Mouse (Mus musculus) ES-Bruce4 (cell line): Measurements from ENCODE around the gene Pygm. TPM values are rescaled to one million over a fixed set of nuclear protein-coding genes. Genes with fewer than 3 reads are reported as not detected.

Source experiments
- H3K27ac ChIP-seq: 2 replicates; pipeline ENCODE4 v1.5.1; 2012; ENCODE audit warnings: low read length, inconsistent platforms; ENCODE audit not compliant: insufficient read depth
- H3K27me3 ChIP-seq: 2 replicates; pipeline ENCODE4 v1.6.1; 2012; ENCODE audit warnings: mild to moderate bottlenecking, low read length, inconsistent platforms; ENCODE audit not compliant: control insufficient read depth, poor library complexity, insufficient read depth, severe bottlenecking
- H3K36me3 ChIP-seq: 2 replicates; pipeline ENCODE4 v1.6.1; 2012; ENCODE audit warnings: inconsistent platforms, mild to moderate bottlenecking, low read length, moderate library complexity; ENCODE audit not compliant: control insufficient read depth, poor library complexity, insufficient read depth, severe bottlenecking
- H3K4me1 ChIP-seq: one replicate; pipeline ENCODE4 v1.8.1; 2011; ENCODE audit warnings: low read length; ENCODE audit not compliant: control insufficient read depth, insufficient read depth
- H3K4me3 ChIP-seq: 2 replicates; pipeline ENCODE4 v1.5.1; 2011; ENCODE audit warnings: low read depth, mild to moderate bottlenecking, low read length
- H3K9ac ChIP-seq: 2 replicates; pipeline ENCODE4 v1.6.1; 2012; ENCODE audit warnings: low read depth, mild to moderate bottlenecking, inconsistent platforms; ENCODE audit not compliant: poor library complexity, severe bottlenecking
- H3K9me3 ChIP-seq: replicated peaks from 2 replicates; pipeline ENCODE4 v1.6.1; 2012; ENCODE audit warnings: mild to moderate bottlenecking, low read length, inconsistent platforms; ENCODE audit not compliant: control insufficient read depth, poor library complexity, insufficient read depth, severe bottlenecking
- CTCF ChIP-seq: IDR thresholded peaks from one replicate; pipeline ENCODE4 v1.8.1; 2011; ENCODE audit warnings: low read depth, low read length
- EP300 ChIP-seq: IDR thresholded peaks from 2 replicates; pipeline ENCODE4 v1.6.1; 2011; ENCODE audit warnings: low read depth, low read length; ENCODE audit not compliant: insufficient read depth
- POLR2A ChIP-seq: IDR thresholded peaks from one replicate; pipeline ENCODE4 v1.8.1; 2011; ENCODE audit warnings: low read length; ENCODE audit not compliant: insufficient read depth
- polyA plus RNA-seq: library from polyadenylated mRNA; stranded (reverse); fragments of >200 nt; gene quantifications from 2 replicates; pipeline ENCODE4 v1.2.4, GENCODE M21; 2011; ENCODE audit warnings: low read depth; ENCODE audit not compliant: missing spikeins, insufficient read depth, insufficient read length

The Pygm gene
- polyA plus RNA-seq, 1 experiment, result 4.1 TPM

DNA sequence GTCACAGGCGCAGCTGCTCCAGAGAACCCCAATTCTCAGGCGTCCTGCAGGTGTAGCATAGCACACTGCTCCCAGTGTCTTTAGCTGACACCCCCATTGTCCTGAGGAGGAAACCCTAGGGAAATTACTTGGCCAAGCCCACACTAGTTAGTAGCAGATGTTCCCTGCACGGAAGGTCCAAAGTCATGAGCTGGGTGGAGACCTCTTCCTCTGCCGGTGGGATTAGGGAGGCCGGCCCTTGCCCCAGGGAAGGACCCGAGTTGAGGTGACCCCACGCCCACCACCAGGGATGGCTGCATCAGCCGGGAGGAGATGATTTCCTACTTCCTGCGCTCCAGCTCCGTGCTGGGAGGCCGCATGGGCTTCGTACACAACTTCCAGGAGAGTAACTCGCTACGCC, 28.6 kb downstream of the Pygm start:
- H3K4me1 ChIP-seq, result peaks cover 10% of the 10 kb centered on the region
- H3K9ac ChIP-seq, result peak overlapping the region; percentile 9; the same call in 1 of the 2 replicates
- peak overlapping the region; percentile 7; the same call in 1 of the 2 replicates for H3K27ac ChIP-seq
- H3K9me3 ChIP-seq, result no peaks in the 10 kb centered on the region
- H3K4me3 ChIP-seq, result peak overlapping the region; percentile 46
- H3K36me3 ChIP-seq, result no peaks in the 10 kb centered on the region
- H3K27me3 ChIP-seq, result no peaks in the 10 kb centered on the region
- TF ChIP-seq CTCF (no peak), EP300 (peak; percentile 62)

DNA sequence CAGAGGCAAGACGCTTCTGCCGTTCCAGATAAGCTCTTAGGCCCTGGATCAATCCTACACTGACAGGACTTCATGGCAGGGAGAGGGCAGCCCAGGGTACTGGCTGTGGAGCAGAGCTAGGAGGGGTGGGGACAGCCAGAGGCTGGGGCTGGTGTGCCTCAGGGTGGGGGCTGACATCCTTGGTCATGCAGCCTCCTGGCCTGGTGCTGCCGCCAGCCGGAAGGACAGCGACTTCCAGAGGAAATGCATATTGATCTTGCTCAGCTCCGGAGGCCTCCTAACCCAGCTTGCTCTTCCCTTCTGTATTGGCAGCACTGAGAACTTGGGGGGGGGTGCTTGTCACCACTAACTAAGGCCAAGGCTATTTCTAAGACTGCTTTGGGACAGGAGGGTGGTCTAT, 31.3 kb downstream of the Pygm start:
- no peaks in the 10 kb centered on the region for H3K36me3 ChIP-seq
- H3K27ac ChIP-seq, result peak overlapping the region; percentile 22
- H3K9me3 ChIP-seq, result no peaks in the 10 kb centered on the region
- peak; percentile 5 for TF ChIP-seq CTCF
- TF ChIP-seq EP300, result no peak
- no peak for TF ChIP-seq POLR2A
- H3K9ac ChIP-seq, result no peak overlapping the region
- peaks cover 8% of the 10 kb centered on the region for H3K4me1 ChIP-seq
- no peaks in the 10 kb centered on the region for H3K27me3 ChIP-seq
- H3K4me3 ChIP-seq, result no peak overlapping the region

DNA sequence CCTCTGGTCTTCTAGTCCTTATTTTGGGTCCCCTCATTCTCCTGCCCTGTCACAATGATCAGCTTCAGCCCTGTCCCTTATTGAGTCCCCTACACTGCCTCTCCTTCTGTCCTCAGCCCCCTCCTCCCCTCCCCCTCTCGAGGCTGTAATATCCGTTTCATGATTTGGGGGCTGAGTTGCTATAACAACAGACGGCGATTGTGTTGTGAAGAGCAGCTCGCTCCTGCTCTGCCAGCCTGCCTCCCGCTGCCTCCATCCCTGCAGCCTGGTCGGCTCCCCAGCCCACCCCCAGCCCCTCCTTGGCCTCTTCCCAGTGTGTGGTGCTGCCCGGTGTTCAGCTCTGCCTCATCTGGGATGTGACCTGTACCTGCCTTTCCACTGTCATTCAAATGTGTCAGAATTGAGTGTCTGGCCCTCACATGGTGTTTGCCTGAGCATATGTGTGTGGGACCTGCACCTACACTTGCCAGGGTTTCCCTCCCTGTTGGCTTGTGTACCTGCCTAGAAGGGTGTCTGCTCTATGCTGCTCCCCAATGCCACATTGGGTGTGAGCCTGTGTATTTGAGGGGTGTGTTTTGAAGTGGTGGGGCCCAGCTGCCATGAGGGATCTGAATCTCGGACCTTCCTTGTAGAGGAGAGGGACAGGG, 32.0 kb downstream of the Pygm start:
- no peak for TF ChIP-seq EP300
- no peak for TF ChIP-seq CTCF
- no peak for TF ChIP-seq POLR2A
- H3K27ac ChIP-seq, result peak overlapping the region; percentile 52
- H3K4me3 ChIP-seq, result no peak overlapping the region
- H3K27me3 ChIP-seq, result no peaks in the 10 kb centered on the region
- peaks cover 6% of the 10 kb centered on the region for H3K4me1 ChIP-seq
- H3K36me3 ChIP-seq, result no peaks in the 10 kb centered on the region
- H3K9me3 ChIP-seq, result no peaks in the 10 kb centered on the region
- no peak overlapping the region for H3K9ac ChIP-seq

DNA sequence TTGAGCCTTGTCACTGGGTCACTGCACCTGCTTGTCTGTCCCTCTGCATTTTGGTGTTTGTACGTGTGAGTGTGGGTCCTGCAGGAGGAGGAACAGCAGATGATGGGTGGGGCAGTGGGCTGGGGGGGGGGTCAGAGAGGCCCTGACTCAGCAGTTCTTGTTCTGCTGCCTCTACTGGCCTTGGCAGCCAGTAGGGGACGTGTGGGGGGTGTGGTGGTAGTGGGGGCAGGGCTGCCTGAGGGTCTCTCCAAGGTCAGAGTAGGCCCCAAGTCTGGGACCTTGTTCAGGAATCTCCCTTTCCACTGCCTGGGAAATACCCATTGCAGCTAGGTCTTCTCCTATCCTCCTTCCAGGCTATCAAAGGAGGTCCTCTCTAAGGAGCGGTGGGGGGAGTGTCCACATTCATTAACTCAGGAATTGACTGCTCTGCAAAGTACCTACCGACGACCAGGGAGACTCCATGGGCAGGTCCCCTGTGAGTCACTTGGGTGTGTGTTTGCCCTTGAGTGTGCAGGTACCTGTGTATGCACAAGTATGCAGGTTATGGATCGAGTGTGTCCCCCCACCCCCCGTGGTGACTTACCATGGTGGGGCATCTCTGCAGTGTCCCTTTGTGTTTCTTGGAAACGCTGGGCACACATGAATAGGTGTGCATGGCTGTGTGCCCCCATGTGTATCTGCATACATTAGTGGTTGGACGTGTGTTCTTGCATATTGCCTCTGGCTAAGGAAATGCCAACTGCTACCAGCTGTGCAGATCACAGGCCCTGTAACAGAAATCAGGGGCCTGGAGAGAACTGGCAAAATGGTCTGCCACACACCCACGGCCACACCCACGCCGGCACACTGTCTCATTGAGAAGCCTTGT, 32.9 kb downstream of the Pygm start:
- TF ChIP-seq EP300, result peak; percentile 89
- no peak for TF ChIP-seq CTCF
- Histone ChIP-seq H3K27me3 (no peaks in the 10 kb centered on the region), H3K27ac (peak overlapping the region; percentile 52), H3K4me1 (peaks cover 6% of the 10 kb centered on the region), H3K36me3 (no peaks in the 10 kb centered on the region), H3K9me3 (no peaks in the 10 kb centered on the region), H3K9ac (no peak overlapping the region), H3K4me3 (no peak overlapping the region)

DNA sequence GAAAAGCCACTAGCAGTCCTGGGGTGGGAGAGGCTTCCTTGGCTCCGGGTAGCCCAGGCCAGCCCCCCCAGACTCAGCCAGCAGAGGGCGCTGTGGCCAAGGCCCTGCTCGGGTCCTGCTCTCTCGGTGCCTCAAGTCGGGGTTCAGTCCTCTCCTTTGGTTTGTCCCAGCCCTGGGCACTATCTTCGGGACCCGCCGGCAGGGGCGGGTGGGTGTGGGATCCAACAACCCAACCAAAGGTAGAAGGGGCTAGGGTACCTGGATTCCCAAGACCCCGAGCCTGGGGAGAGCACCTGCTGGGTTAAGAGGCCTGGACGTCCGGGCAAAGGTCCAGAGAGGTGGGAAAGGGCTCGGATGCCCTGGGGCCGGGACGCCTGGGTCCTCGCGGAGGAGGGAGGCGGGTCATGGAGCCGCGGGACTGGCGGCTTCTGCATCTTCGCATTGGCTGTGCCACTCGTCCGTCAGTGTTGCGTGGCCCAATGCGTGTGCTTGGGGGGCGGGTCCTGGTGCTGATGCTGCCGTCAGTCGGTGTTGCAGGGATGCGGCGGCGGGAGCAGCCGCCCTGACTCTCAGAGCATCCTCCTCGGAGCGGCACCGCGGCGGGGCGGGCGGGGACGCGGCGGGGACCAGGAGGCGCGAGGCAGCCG, 34.2 kb downstream of the Pygm start, which contains the start of gene Nrxn2:
Nrxn2 (plus strand) TSS at position 499 of the 647 bp plus-strand sequence.
- TF ChIP-seq EP300 (0 out of 2 replicates have a peak, but pooled peaks have one; percentile 4), POLR2A (no peak), CTCF (peak; percentile 82)
- Histone ChIP-seq H3K27me3 (no peaks in the 10 kb centered on the region), H3K4me1 (peaks cover 6% of the 10 kb centered on the region)

More for the DNA sequence above, 34.2 kb downstream of the Pygm start, which contains the start of gene Nrxn2:
- H3K9ac ChIP-seq, result peak within 1 kb of the TSS; percentile 62
- H3K9me3 ChIP-seq, result no peaks in the 10 kb centered on the region
- H3K27ac ChIP-seq, result no peak within 1 kb of the TSS
- no peaks in the 10 kb centered on the region for H3K36me3 ChIP-seq
- H3K4me3 ChIP-seq, result peak within 1 kb of the TSS; percentile 71
